Mouse (Mus musculus) left cerebral cortex, adult 18-20 months (tissue): ENCODE results near the gene Mllt6. TPM values are rescaled to one million over a fixed set of nuclear protein-coding genes. Genes with fewer than 3 reads are reported as not detected.
"Not testable (repeated sequence)": the region's sequence is repeated elsewhere in the genome, so short reads cannot be mapped to it uniquely, and the experiment has no call there.

Source experiments
- DNase-seq, 2 experiments: peaks; one replicate each; pipeline ENCODE4 v3.0.0; 2021 to 2022; ENCODE audit warnings: low spot score in 2 of 2, mixed read lengths in 1 of 2
- total RNA-seq, 2 experiments: library from RNA; stranded (reverse); gene quantifications; 2 replicates each; pipeline ENCODE4 v1.2.3; 2021

The Mllt6 gene
- total RNA-seq, 2 experiments from 2014 or later, result 135 to 149 TPM

DNA sequence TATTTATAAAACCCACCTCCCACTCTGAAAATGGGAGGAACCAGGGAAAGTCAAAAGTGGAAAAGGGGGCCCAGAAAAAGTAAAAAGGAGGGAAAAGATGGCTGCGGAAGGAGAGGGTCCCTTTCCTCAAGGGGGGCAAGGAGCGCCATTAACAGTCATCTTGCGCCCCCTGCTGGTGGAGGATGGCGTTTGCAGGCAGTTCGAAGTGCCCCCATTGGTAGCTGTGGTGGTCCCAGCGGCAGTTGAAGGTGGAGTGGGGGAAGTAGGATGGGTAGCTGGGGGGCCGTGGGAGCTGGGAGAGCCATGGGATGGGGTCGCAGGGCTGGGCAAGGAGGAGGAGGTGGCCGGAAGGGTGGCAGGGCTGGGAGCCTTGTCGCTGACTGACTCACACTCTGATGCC lies 26.6 kb downstream of the Mllt6 start:
- peak in 1 of 2 experiments; percentile 71 for DNase-seq

DNA sequence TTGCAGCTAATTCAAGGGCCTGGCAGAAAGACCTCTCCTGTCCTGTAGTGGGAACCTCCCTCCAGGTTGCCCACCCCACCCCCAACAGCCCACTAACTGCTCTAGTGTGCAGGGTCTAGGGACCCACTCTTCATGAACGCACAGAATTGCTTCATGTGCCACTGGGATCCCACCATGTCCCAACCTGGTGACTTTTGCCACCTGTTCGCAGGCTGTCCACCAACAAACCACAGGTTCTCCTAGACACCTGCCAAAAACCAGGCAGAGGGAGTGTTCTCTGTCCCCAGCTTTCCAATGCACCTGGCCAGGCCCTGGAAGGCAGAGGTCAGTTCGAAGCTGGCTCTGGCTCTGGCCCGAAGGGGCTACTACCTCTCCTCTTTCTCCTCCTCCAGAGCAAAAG lies 31.2 kb downstream of the Mllt6 start:
- DNase-seq, result no peak

DNA sequence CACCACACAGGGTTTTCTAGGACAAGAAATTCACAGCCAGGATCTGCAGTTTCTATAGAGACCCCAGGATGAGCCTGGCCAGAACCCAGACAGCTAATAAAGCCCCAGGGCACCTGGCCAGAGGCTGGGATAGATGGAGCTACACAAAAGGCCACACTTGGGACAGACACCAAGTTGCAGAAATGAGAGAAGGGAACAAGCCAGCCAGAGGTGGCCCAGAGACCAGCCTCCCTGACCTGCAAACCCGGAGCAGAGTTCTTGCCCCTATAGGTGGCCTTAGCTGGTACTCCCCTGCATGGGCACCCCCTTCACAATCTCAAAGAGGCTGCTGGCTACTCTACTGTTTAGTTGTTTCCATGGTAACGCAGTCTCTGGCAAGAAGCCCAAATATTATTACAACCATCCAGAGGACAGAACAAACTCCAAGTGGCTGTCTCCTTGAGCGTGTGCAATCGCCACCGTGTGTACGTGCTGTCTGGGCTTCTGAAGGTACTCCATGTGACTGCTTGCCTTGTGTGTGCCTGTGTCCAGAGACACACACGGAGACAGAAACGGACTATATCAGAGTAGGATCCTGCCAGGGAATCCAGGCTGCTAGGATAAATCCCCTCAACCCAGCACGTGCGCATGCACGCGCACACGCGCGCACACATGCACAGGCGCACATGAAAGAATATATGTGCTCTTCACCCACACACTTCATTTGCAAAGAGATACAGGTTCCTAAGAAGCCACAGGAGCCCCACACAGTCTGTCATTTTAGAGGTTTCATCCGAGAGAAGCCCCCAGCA lies 31.9 kb downstream of the Mllt6 start:
- DNase-seq, result no peak

DNA sequence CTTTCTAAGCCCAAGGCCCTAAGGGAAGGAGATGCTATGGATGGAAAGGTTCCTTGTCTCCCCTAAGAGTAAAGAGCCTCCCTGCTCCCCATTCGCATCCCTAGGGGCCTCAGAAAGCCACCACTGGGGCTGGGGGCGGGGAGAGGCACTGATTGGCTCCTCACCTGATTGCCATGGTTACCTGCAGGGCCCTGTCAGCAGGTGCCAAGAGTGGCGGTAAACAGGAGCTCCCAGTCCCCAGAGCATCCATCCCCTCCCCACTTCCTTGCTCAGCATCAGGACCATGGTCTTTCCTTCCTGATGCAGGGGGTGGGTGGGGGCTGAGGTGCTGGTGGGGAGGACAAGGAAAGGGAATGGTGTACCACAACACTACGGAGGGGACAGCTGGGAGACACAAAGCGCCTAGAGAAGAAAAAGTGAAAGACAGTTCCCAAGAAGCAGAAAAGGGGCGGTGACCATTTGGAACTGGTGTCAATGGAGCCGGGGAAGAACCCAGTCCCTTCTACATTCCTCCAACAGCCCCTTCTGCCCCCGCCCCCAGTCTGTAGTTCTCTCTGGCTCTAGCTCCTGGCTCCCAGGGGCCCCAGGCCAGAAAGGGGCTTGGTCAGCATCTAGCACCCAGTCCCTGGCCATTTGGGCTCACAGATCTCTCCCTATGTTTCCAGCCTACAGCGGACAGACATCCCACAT lies 32.6 kb downstream of the Mllt6 start:
- DNase-seq, result no peak

DNA sequence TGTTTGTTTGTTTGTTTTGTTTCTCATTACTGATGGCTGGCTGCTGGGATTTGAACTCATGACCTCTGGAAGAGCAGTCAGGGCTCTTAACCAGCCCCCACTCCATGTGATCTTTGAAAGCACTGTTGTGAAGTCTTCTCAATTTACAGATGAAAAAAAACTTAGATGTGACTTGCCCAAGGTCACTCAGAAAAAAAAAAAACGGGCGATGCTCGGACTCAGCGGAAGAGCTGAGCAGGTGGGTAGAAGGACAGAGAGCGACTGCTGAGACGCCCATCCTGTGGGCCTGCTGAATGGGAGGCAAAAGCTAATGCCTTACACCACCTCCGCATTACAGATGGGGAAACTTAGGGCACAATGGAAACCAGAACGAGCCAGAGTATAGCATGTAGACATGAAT lies 33.5 kb downstream of the Mllt6 start:
- no peak for DNase-seq

DNA sequence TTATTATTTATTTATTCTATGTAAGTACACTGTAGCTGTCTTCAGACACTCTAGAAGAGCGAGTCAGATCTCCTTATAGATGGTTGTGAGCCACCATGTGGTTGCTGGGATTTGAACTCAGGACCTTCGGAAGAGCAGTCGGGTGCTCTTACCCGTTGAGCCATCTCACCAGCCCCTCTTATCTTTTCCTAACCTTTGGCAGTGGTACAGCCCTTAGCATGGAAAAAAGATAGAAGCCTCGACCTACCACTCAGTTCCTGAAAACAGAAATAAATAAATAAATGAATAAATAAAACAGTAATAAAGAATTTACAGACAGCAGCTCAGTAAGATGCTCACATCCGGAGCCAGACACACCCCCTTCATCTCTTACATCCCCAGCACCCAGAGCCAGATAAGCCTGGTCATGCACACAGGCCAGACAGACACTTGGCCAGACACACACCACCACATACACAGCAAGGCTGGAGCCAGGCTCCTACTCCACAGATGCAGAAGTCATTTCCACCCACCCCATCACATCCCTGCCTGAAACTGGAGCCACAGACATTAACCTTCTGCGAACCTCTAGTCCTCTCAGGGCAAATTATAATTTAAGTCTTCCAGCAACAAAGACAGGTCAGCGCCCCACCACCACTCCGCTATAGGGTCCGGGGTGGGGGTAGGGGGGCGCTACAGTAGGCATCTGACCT lies 34.1 kb downstream of the Mllt6 start:
- no peak for DNase-seq

DNA sequence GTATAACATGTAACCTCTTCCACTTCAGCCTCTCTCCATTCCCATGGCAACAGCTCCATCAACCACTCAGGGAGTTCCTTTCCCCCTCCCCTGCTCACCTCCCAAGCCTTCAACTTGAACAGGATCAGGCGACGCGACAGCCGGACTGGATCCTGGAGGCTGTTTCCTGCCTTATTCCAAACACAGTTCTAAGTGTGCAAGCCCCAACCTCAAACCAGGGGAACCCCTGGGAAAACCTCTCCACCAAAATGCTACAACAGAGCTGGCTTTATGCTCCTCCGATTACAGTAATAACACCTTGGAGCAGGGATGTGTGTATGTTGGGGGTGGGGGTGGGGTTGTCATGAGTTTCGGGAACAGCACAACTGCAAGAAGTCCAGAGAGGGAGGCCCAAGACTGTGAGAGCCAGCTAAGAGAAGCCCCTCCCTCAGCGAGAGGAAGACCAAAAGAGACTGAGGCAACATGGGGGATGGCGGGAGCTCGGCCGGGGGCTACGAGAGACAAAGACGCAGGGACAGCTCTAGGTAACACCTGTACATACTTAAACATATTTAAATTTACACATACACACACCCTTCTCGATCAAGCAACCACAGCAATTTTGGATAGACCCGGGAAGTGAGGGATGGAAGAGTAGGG lies 34.8 kb downstream of the Mllt6 start:
- no peak for DNase-seq

DNA sequence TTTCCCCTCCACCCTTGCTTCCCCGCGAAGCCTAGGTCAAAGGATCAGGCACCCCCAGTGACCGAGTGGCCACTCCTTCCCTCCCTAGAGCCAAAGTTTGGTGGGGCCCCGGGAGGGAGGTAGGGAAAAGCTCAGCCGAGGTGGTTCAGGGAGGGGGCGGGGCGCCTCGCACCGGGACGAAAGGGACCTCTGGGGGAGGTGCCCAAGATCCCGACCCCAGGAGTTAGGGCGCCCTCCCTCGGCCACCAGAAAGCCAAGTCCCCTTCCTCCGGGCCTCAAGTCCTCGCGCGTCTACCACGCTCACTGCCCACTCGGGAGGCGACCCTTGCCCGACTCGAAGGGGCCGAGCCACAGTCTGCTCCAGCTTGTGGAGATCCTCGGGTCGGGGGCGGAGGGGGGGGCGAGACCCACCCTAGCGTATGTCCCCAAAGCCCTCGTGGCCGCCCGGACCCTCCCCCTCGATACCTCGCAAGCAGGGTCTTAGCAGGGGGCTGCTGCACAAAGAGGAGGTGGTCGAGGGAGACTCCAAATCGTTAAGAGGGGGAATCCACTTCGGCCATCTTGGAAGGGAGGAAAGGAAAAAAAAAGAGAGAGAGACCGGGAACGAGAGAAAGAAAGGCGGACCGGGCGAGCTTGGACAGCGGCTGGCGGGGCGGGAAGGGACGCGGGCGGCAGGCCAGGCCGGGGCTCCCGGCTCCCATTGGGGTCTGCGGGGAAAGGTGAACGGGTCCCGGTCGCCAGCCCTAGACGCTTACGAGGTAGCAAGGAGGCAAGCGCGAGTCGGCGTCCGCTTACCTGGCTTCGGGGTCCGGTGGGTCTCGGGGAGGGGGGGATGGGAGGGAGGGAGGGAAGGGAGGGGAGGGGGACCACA lies 35.8 kb downstream of the Mllt6 start:
- no peak for DNase-seq

DNA sequence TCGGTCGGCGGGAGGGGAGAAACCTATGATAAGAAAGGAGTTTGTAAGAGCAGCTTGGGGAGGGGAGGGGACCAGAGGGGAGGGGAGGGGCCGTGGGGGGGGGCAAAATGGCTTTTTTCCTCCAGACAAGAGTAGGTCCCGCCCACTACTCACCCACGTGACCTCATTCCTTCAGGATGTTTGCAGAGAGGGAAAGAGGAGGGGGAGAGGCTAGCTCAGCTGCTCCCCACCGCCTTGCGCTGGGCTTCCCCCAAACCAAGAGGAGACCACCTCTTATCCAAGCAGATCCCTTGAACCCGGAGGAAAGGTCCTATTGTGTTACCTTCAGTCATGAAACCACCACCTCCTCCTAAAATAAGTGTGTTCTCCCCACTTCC lies 36.4 kb downstream of the Mllt6 start:
- peak; percentile 79 to 80 for DNase-seq

DNA sequence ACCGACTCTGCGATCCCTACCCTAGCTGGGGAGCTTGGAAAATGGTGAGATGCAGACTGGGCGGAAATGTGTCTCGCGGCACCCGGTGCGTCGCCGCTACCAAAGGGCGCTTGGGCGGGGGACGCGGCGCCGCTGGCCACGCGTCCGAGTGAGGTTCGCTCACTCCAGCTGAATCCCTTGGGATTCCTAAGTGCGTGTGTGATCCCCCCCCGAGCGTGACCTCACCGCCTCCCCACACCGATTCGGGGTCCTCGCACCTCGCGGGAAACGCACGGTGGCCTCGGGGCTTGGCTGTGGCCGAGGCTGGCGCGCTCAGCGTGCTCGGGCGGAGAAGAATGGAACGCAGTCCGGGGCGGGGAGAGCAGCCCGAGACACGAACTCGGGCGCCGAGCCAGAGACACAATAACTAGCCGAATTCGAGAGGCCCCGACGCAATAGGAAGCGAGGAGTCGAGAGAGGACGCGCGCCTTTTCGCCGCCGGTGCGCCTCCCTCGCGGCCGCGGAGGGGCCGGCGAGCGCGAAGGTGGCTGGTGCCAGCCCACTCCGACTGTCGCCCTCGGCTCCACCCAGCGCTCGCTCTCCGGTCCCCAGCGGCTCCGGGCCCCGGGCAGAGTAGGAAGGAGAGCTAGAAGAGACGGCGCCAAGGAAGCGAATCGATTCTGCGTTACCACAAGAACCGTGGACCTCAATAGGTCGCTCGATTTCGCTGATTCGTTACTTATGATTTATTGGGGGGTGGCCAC lies 37.0 kb downstream of the Mllt6 start, which contains the start of gene Pcgf2:
Gene Pcgf2, minus strand, starts transcription at position 495 of the 743 bp plus-strand sequence.
- peak; percentile 59 to 75 for DNase-seq

DNA sequence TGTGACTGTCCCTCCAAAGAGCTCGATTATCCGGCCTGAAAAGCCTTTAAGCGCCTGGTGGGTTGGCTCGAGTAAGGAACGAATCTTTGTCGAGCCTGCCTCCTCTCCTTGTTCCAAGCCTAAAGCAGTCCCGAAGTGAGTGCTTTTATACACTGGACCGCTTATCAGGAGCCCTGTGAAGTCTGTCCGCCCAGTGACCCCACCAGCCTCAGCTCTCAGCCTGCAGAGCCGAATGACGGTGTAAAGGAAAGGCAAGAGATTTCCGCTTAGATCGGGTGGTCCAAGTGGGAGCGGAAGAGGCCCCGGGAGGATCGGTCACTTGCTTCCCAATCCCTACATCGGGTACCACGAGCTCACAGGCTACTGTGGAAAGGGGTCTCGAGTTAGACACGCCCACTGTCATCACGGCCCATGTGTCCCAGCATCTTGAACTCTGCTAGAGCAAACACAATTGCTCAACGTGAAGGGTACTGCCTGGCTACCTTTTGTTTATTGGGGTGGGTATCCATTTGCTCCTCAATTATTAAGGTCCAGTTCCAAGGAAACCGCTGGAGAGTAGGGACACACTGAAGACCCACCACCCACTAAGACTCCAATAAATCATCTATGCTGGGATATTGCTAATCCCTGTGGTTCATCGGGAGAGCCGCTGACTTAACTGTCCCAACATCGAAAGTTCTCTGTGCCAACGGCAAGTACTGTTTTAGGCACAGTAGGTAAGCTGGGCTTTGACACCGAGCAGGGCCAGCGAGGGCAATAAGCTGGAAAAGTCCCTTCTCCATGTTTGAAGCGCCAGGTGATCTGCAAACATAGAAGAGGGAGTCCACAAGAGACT lies 37.7 kb downstream of the Mllt6 start:
- DNase-seq, result no peak

DNA sequence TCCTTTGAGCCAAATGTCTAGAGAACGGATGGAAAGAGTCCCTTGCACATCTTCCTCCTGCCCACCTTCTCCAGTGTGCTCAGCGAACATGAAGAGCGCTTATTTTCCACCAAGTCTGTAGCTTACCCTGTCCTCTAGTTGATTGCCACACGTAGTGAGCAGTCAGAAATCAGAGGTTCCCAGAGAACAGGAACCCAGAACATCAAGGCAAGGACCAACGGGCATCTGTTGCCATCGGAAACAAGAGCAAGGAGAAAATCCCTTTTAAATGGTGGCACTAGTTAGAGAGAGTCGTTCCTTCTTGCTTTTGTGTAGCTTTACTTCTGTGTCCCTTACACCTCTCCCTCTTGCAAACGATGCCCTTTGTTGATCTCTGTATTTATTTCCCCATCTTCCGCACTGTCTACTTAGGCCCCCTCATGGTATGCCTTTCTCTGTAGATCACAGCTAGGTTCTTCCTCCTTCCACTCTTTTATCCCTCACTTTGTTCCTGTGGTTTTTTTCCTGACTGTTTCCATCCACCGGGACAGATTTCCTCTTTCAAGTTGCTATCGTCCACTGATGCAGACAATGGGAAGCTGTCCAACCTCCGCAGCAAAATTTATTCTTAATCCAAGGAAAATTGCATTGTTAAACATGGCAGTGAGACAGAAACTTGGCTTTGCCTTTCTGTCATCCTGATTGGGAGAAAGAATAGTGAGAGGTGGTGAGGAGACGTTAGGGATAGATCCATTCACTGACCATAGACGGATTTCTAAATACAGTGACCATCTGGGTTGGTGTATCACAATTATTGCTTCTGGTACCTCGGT lies 38.6 kb downstream of the Mllt6 start:
- no peak for DNase-seq

DNA sequence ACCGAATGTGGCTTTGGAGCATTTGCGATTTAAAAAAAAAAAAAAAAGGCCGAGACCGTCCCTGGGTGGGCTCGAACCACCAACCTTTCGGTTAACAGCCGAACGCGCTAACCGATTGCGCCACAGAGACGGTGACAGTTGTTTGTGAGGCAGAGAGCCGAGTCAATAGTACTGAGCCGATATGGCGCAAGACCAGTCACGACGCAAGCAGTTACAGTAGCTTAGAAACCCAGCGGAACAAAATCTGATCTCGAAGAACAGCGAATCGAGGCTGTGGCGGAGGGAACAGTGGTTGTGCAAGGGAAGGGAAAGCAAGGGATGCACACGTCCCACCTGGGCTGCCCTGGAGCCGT lies 39.2 kb downstream of the Mllt6 start:
- peak; percentile 89 for DNase-seq

DNA sequence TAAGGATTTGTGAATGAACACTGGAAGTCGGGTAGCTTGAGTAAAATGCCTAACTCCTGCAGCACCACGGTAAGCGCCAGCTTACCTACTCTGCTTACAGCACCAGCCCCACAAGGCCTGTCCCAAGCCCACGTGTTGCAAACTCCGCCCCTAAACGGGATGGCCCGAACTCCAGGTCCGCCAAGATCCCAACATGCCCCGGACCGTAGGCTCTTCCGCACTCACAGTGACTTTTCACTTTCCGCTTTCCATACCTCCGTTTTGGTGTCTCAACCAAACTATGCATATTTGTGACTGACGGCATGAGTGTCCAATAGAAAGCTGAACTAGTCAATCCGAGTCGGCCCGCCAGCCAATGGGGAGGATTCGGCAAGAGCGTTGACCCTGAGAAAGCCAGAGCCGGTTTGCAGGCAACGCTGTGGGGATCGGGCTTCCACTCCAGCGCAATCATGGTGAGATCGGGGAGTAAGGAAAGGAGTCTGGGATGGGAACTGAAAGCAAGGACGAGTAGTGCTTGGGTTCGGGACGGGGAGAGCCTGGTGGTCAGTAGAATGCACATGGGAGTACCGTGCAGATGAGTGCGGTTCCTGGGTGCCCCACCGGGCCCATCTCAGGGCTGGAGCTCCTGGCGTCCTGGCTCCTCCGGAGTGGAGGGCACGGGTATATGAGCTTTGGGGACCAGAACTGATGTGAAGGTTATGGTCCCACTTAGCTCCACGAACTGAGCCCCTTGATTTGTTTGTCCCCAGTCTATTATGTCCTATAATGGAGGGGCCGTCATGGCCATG lies 40.0 kb downstream of the Mllt6 start, which contains the start of gene Psmb3:
Gene Psmb3, plus strand, starts transcription at position 361 of the 788 bp plus-strand sequence.
- DNase-seq, result peak; percentile 99 to 100

DNA sequence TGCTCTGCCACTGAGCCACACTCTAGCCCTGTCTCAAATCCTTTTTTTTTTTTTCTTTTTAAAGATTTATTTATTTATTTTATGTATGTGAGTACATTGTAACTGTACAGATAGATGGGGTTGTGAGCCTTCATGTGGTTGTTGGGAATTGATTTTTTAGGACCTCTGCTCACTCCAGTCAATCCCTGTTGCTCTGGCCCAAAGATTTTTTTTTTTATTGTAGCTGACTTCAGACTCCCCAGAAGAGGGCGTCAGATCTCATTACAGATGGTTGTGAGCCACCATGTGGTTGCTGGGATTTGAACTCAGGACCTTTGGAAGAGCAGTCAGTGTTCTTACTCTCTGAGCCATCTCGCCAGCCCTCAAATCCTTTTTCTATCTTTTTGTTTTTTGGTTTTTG lies 46.9 kb downstream of the Mllt6 start:
- DNase-seq, result not testable (repeated sequence)

DNA sequence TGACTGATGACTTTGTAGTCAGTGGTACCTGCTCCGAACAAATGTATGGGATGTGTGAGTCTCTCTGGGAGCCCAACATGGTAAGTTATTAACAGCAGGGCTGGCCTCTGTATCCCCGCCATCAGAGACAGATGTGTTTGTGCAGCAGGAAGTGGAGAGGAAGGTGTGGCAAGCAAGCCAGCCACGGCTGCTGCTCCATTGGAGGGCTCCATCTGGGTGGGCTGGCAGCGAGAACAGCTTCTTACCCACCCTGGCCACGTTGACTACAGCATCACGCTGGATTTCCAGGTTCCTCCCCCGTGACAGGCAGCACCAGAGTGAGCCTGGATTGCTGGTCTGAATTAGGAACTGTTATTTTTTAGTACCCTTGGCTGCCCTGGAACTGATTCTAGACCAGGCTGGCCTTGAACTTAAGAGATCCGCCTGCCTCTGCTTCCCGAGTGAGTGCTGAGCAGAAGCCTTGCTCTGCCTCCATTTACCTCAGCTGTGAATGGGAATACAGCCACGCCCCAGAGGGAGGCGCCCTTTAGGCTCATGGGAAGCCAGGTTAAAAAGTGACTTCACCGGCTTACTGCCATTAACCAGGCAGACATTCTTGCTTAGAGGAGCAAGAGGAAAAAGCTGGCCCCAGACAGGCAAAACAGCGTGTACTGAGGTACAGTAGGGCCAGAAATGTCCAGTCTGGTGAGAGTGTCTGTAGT lies 48.1 kb downstream of the Mllt6 start:
- no peak for DNase-seq

DNA sequence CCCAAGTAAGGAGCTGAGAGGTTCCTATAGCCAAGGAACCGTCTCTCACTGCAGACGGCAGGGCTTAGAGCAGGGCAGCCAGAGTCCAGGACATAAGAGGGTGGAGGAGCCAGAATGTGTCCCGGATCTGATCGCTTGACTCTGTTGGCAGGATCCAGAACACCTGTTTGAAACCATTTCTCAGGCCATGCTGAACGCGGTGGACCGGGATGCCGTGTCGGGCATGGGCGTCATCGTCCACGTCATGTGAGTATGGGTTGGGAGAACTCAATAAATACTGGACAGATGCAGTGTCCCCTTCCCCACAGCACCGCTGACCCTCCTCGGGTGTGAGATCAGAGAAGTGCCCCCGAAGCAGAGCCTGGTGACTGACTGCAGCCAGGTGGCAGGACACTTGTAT lies 49.1 kb downstream of the Mllt6 start:
- DNase-seq, result no peak
